Mouse (Mus musculus) ES-E14 (cell line): ENCODE data around the gene Krt19.

ENCODE experiments used
- CHD2 ChIP-seq: IDR thresholded peaks from 2 replicates; pipeline ENCODE4 v1.6.1; 2014; ENCODE audit warnings: mild to moderate bottlenecking, low read depth, low read length, inconsistent platforms
- HCFC1 ChIP-seq: IDR thresholded peaks from 2 replicates; pipeline ENCODE4 v1.6.1; 2012; ENCODE audit warnings: low read length, inconsistent platforms, borderline replicate concordance; ENCODE audit not compliant: insufficient read depth
- MAFK ChIP-seq: IDR thresholded peaks from 2 replicates; pipeline ENCODE4 v1.6.1; 2014; ENCODE audit warnings: mild to moderate bottlenecking, low read depth, low read length, inconsistent platforms; ENCODE audit not compliant: insufficient read depth
- ZC3H11A ChIP-seq: IDR thresholded peaks from 2 replicates; pipeline ENCODE4 v1.6.1; 2012; ENCODE audit warnings: low read depth, mild to moderate bottlenecking, inconsistent platforms, low read length, borderline replicate concordance
- ZNF384 ChIP-seq: IDR thresholded peaks from 2 replicates; pipeline ENCODE4 v1.6.1; 2012; ENCODE audit warnings: low read depth, low read length, inconsistent platforms

GRCm38 (mm10) chr11:100145104-100145503, 3.4 kb downstream of the Krt19 start:
- TF ChIP-seq CHD2 (no peak), ZC3H11A (no peak), ZNF384 (no peak), MAFK (no peak), HCFC1 (no peak)
